Mouse (Mus musculus) kidney, embryonic 14.5 days (tissue): ENCODE measurements at regions not wholly inside any gene's neighbourhood (a gene's known extent, or its start where the extent isn't known, plus 50 kb on each side); places are given as distances from the start of the nearest gene placed in this dataset.

Experiments
- ATAC-seq: fragments of 200-750 bp; cut with Nextera tagmentation; 2 replicates; pipeline ENCODE4 v1.8.0; 2017; ENCODE audit warnings: moderate number of reproducible peaks, mild to moderate bottlenecking, moderate TSS enrichment, moderate library complexity; ENCODE audit not compliant: low FRiP score, low TSS enrichment
- H3K27ac ChIP-seq: fragments of 300-500 bp; sonication (generic); 2 replicates; pipeline ENCODE4 v1.5.1; 2014; ENCODE audit warnings: low read depth, mild to moderate bottlenecking, low read length, moderate library complexity, mixed read lengths
- H3K27me3 ChIP-seq: fragments of 300-500 bp; sonication (generic); 2 replicates; pipeline ENCODE4 v1.6.1; 2014; ENCODE audit warnings: mild to moderate bottlenecking, low read length; ENCODE audit not compliant: control insufficient read depth, insufficient read depth
- H3K36me3 ChIP-seq: fragments of 300-500 bp; sonication (generic); 2 replicates; pipeline ENCODE4 v1.6.1; 2014; ENCODE audit warnings: low read length, mixed read lengths; ENCODE audit not compliant: control insufficient read depth, insufficient read depth
- H3K4me1 ChIP-seq: fragments of 300-500 bp; sonication (generic); 2 replicates; pipeline ENCODE4 v1.6.1; 2014; ENCODE audit warnings: low read length, mixed read lengths; ENCODE audit not compliant: control insufficient read depth, insufficient read depth
- H3K4me2 ChIP-seq: fragments of 300-500 bp; sonication (generic); replicated peaks from 2 replicates; pipeline ENCODE4 v1.6.1; 2014; ENCODE audit warnings: low read depth, mild to moderate bottlenecking, low read length
- H3K4me3 ChIP-seq: fragments of 300-500 bp; sonication (generic); 2 replicates; pipeline ENCODE4 v1.5.1; 2014; ENCODE audit warnings: mild to moderate bottlenecking, low read length
- H3K9ac ChIP-seq: fragments of 300-500 bp; sonication (generic); 2 replicates; pipeline ENCODE4 v1.6.1; 2014; ENCODE audit warnings: low read depth, mild to moderate bottlenecking, low read length, moderate library complexity
- H3K9me3 ChIP-seq: fragments of 300-500 bp; sonication (generic); 2 replicates; pipeline ENCODE4 v1.6.1; 2016; ENCODE audit warnings: low read length; ENCODE audit not compliant: control insufficient read depth
- WGBS: fragments of 180-500 bp; shearing (Covaris S2); extraction: QIAGEN DNeasy Blood & Tissue Kit; methylation state at CpG from one replicate; pipeline ENCODE4 v1.1.7; 2014; 5-methylcytosine and 5-hydroxymethylcytosine counted together

DNA sequence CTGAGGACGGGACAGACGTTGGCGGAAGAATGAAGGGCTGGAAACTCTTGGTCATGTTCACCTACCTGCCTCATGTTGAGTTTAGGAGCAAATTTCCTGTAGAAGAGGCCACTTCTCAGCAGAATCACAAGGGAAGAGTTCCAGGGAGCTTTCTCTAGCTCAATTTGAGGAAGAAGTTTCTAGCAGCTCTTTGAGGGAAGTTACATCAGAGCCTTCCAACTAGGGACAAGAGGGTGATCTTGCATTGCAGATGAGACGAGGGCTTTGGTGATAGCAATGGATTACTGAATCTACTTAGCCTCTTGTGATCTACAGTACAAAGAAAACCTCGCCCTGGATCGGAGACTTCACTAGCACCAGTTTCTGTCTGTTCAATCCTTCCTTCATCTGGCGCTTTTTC is 65.3 kb upstream of the Hmga2 start:
- no peaks in the 10 kb centered on the region for H3K27me3 ChIP-seq
- WGBS = 95% methylated on average over 7 of the region's 7 CpGs
- no peak overlapping the region for H3K4me3 ChIP-seq
- H3K9ac ChIP-seq = no peak overlapping the region
- no peaks in the 10 kb centered on the region for H3K36me3 ChIP-seq
- H3K4me1 ChIP-seq = no peaks in the 10 kb centered on the region
- H3K27ac ChIP-seq = no peak overlapping the region
- H3K4me2 ChIP-seq = no peak overlapping the region
- H3K9me3 ChIP-seq = no peaks in the 10 kb centered on the region
- no peak for ATAC-seq

DNA sequence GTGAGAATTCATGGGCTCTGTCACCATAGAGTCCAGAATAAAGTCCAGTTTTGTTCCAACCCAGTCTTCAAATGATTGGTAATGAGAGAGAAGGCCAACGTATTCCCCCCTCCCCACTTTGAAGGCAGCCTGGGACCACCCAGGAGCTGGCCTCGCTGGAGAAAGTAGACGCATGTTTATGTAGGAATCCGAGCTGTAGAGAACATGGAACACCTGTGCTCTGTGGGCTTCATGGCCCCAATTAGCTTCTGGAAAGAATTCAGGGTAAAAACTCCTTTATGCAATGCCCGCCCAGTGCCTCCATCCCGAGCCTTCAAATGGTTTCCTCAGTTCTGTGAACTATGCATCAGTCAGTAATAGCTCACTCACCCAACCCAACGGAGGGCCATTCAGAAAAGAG is 62.3 kb upstream of the Hmga2 start:
- Histone ChIP-seq H3K4me2 (no peak overlapping the region), H3K4me3 (no peak overlapping the region), H3K9ac (no peak overlapping the region), H3K36me3 (no peaks in the 10 kb centered on the region), H3K27me3 (no peaks in the 10 kb centered on the region), H3K27ac (no peak overlapping the region), H3K4me1 (no peaks in the 10 kb centered on the region), H3K9me3 (no peaks in the 10 kb centered on the region)
- ATAC-seq = no peak
- 41% methylated on average over 7 of the region's 7 CpGs for WGBS

DNA sequence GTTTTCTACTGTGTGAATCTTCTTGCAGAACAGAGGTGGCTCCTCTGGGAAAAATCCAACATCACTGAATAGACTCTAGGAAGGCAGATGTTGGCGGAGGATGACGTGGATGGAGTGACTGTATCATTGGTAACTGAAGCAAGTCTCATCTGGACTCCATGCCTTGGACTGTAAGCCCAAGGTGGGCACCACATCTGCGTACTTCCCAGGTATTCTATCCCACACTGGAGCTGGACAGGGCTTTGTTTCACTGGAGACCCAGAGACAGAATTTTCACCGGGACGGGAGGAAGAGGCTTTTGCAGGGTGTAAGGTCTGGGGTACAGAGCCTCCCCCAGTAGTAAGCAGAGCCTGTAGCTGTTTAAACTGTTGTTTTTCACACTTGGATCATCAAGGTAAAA is 52.1 kb upstream of the Hmga2 start:
- Histone ChIP-seq H3K36me3 (no peaks in the 10 kb centered on the region), H3K9me3 (no peaks in the 10 kb centered on the region), H3K4me3 (no peak overlapping the region), H3K9ac (no peak overlapping the region), H3K4me1 (no peaks in the 10 kb centered on the region), H3K27ac (no peak overlapping the region), H3K4me2 (no peak overlapping the region), H3K27me3 (no peaks in the 10 kb centered on the region)
- 93% methylated on average over 5 of the region's 5 CpGs for WGBS
- no peak for ATAC-seq

- Histone ChIP-seq H3K27ac (no peak overlapping the region), H3K4me2 (no peak overlapping the region), H3K36me3 (no peaks in the 10 kb centered on the region), H3K9me3 (no peaks in the 10 kb centered on the region), H3K27me3 (no peaks in the 10 kb centered on the region), H3K4me3 (no peak overlapping the region), H3K9ac (no peak overlapping the region), H3K4me1 (no peaks in the 10 kb centered on the region)
- ATAC-seq = no peak
- 92% methylated on average over 6 of the region's 6 CpGs for WGBS
These were observed 51.7 kb upstream of the Hmga2 start for GRCm38 (mm10) chr10:120527951-120528350.

DNA sequence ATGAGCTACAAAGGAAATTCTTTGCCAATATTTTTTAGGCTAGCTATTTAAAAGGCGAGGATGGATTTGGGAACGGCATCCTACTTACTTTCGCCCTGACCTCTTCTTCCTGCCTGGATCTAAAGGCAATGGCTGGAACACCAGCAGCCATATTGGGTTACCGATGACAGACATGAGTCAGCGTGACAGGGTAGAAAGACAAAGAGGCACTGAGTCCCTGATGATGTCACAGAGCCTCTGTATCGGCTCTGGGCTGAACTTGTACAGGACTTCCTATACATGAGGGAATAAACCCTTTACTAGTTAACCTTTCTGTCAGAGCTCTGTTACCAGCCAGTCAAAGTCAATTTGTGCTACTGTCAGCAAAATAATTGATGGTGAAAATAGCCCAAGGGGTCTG is 50.7 kb upstream of the Hmga2 start:
- WGBS = 71% methylated on average over 6 of the region's 6 CpGs
- H3K9me3 ChIP-seq = no peaks in the 10 kb centered on the region
- ATAC-seq = no peak

More for the DNA sequence above, 50.7 kb upstream of the Hmga2 start:
- H3K9ac ChIP-seq = no peak overlapping the region
- H3K27ac ChIP-seq = no peak overlapping the region
- no peaks in the 10 kb centered on the region for H3K36me3 ChIP-seq
- no peaks in the 10 kb centered on the region for H3K4me1 ChIP-seq
- no peaks in the 10 kb centered on the region for H3K27me3 ChIP-seq
- no peak overlapping the region for H3K4me3 ChIP-seq
- no peak overlapping the region for H3K4me2 ChIP-seq
